Mouse (Mus musculus) lung, postnatal 0 days (tissue): ENCODE measurements around the gene Dclre1b. TPM values are rescaled to one million over a fixed set of nuclear protein-coding genes. Genes with fewer than 3 reads are reported as not detected.

Source experiments
- ATAC-seq: fragments of 200-750 bp; cut with Nextera tagmentation; 2 replicates; pipeline ENCODE4 v1.8.0; 2017; ENCODE audit warnings: moderate library complexity
- DNase-seq: peaks from one replicate; pipeline ENCODE4 v3.0.0-alpha.2; 2016; ENCODE audit warnings: low spot score
- H3K27ac ChIP-seq: fragments of 300-500 bp; sonication (generic); 2 replicates; pipeline ENCODE4 v1.5.1; 2014; ENCODE audit warnings: antibody characterized with exemption, mild to moderate bottlenecking, low read length, mixed read lengths
- H3K27me3 ChIP-seq: fragments of 300-500 bp; sonication (generic); replicated peaks from 2 replicates; pipeline ENCODE4 v1.6.1; 2014; ENCODE audit warnings: low read length, mixed read lengths; ENCODE audit not compliant: insufficient read depth
- H3K36me3 ChIP-seq: fragments of 300-500 bp; sonication (generic); 2 replicates; pipeline ENCODE4 v1.6.1; 2014; ENCODE audit warnings: low read length, mixed read lengths; ENCODE audit not compliant: insufficient read depth
- H3K4me1 ChIP-seq: fragments of 300-500 bp; sonication (generic); 2 replicates; pipeline ENCODE4 v1.6.1; 2014; ENCODE audit warnings: antibody characterized with exemption, low read depth, low read length, mixed read lengths; ENCODE audit not compliant: insufficient read depth
- H3K4me2 ChIP-seq: fragments of 300-500 bp; sonication (generic); replicated peaks from 2 replicates; pipeline ENCODE4 v1.6.1; 2014; ENCODE audit warnings: low read depth, mild to moderate bottlenecking, low read length, moderate library complexity, mixed read lengths
- H3K4me3 ChIP-seq: fragments of 300-500 bp; sonication (generic); 2 replicates; pipeline ENCODE4 v1.5.1; 2014; ENCODE audit warnings: low read depth, low read length
- H3K9ac ChIP-seq: fragments of 300-500 bp; sonication (generic); replicated peaks from 2 replicates; pipeline ENCODE4 v1.6.1; 2014; ENCODE audit warnings: low read depth, mild to moderate bottlenecking
- H3K9me3 ChIP-seq: fragments of 300-500 bp; sonication (generic); 2 replicates; pipeline ENCODE4 v1.6.1; 2016; ENCODE audit warnings: low read length, mixed read lengths
- CTCF ChIP-seq: IDR thresholded peaks from 2 replicates; pipeline ENCODE4 v1.5.1; 2016; ENCODE audit warnings: antibody characterized with exemption, mild to moderate bottlenecking
- EP300 ChIP-seq: IDR thresholded peaks from 2 replicates; pipeline ENCODE4 v1.6.1; 2016; ENCODE audit warnings: antibody characterized with exemption, mild to moderate bottlenecking, control low read depth
- WGBS: fragments of 180-500 bp; shearing (Covaris S2); extraction: QIAGEN DNeasy Blood & Tissue Kit; methylation state at CpG from one replicate; pipeline ENCODE4 v1.1.7; 2014; 5-methylcytosine and 5-hydroxymethylcytosine counted together
- polyA plus RNA-seq: library from polyadenylated mRNA; unstranded; fragments of >200 nt; fragmentation: Nextera tagmentation; extraction: Ambion mirVana; gene quantifications from 2 replicates; pipeline ENCODE4 v1.2.1, GENCODE M21; 2015

The Dclre1b gene
- polyA plus RNA-seq, 1 experiment from 2014 or later: 18.0 TPM

DNA sequence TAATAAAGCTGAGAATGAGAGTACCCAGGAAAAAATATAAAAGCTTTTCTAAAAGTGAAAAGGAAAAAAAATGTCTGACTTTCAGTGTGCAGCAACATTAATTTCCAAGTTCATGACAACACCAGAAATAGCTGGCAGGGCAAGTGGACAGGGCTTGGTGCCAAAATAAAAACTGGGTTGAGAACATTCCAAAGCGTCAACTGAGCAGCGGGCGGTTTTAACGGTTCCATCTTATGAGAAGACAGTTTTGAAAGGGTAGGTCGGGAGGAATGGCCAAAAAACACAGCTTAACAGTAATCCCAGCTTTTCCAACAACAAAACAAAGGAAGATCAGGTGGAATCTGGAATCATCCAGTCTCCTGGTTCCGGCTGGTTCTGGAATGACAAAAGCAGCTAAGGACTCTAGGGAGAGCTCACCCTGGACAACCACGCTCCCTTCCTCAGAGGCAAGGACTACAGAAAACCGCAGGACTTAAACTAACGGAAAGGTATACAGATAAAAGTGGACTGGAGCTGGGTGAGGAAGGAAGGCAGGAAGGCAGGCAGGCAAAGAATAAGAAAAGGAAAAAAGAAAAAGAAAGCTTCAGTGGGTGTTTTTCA is 37.6 kb downstream of the Dclre1b start:
- Histone ChIP-seq H3K27me3 (no peaks in the 10 kb centered on the region), H3K4me1 (peaks cover 32% of the 10 kb centered on the region), H3K4me3 (0 out of 2 replicates have a peak overlapping the region, but pooled peaks have one; percentile 3), H3K27ac (peak overlapping the region; percentile 63), H3K9ac (no peak overlapping the region), H3K9me3 (no peaks in the 10 kb centered on the region), H3K36me3 (peaks cover 3% of the 10 kb centered on the region; the same call in 1 of the 2 replicates), H3K4me2 (peak overlapping the region; percentile 39)
- 26% methylated on average over 9 of the region's 9 CpGs for WGBS
- DNase-seq: peak; percentile 83
- TF ChIP-seq EP300 (peak; percentile 14; the same call in 1 of the 2 replicates), CTCF (no peak)
- peak; percentile 74 for ATAC-seq

DNA sequence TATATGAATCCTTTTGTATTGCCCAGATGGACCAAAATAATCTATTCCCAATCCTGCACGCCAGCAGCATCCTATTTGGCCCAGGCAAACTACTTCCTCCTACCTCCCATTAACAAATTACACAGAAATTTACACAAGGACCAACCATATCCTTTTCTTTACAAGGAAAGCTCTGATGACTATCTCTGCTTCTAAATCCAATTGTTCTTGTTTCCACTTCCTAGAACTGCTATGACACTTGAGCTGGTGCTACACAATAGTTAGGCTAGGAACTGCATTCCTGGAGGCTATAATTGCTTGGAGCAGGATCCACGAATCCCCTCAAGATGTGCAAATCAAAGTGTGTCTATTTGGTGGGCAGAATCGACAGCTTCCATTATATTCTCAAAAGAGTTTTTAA is 42.5 kb downstream of the Dclre1b start:
- ATAC-seq (peak; percentile 52), DNase-seq (peak; percentile 57)
- peaks cover 26% of the 10 kb centered on the region for H3K36me3 ChIP-seq
- H3K4me2 ChIP-seq: no peak overlapping the region
- 71% methylated on average over 3 of the region's 3 CpGs for WGBS
- H3K27me3 ChIP-seq: no peaks in the 10 kb centered on the region
- no peak overlapping the region for H3K27ac ChIP-seq
- no peaks in the 10 kb centered on the region for H3K9me3 ChIP-seq
- peaks cover 12% of the 10 kb centered on the region for H3K4me1 ChIP-seq
- TF ChIP-seq CTCF (no peak), EP300 (peak; percentile 81)
- no peak overlapping the region for H3K9ac ChIP-seq
- no peak overlapping the region for H3K4me3 ChIP-seq

DNA sequence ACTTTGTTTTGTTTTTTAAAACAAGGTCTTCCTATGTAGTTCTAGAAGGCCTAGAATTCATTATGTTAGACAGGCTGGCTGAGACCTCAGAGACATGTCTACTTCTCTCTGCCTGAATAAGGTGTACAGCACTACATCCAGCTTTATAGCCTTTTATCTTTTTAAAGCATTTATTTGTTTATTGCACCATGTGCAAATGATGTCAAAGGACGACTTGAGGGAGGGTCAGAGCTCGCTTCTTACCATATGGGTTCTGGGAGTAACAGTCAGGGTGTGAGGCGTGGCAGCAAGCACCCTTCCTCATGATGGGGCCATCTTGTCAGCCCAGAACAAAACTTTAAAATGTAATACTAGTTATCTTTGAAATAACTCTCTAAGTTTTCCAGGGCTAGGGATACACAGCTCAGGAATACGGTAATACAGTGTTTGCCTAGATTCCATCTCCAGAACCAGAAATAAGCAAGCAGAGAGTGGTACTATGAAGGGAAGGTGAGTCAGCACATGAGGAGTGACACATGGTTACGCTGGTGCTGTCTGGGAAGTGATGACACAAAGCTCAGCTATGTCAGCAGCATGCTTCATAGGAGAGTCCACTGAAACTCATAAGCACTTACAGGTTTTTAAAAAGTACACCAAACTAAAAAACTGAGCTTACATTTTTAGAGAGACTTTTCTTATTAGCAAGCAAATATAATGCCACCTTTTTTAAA is 49.8 kb downstream of the Dclre1b start:
- no peak for ATAC-seq
- Histone ChIP-seq H3K4me3 (no peak overlapping the region), H3K27me3 (no peaks in the 10 kb centered on the region), H3K4me2 (no peak overlapping the region), H3K9ac (no peak overlapping the region), H3K4me1 (no peaks in the 10 kb centered on the region), H3K9me3 (no peaks in the 10 kb centered on the region), H3K36me3 (peaks cover 57% of the 10 kb centered on the region), H3K27ac (no peak overlapping the region)
- 79% methylated on average over 5 of the region's 5 CpGs for WGBS
- TF ChIP-seq EP300 (no peak), CTCF (no peak)
- no peak for DNase-seq

DNA sequence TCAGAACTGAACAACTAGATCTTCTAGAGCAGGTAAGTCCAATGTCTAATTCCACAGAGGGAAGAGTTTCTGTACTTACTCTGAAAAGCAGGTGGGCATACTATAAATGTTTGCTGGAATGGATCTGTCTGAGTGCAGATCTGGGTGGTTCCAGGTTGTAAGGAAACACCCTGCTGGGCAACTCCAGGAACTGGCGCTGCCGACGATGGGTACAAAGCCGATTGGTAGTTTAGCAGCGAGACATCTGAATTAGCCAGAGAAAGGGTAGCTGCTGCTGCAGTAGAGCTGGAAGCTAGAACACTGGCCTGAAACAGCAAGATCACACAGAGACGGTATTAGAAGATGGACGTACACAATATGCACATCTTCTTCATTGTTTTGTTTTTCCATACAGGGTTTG is 50.8 kb downstream of the Dclre1b start:
- no peak overlapping the region for H3K27ac ChIP-seq
- H3K4me3 ChIP-seq: no peak overlapping the region
- H3K4me1 ChIP-seq: no peaks in the 10 kb centered on the region
- no peak overlapping the region for H3K4me2 ChIP-seq
- no peak for ATAC-seq
- H3K27me3 ChIP-seq: no peaks in the 10 kb centered on the region
- H3K9ac ChIP-seq: no peak overlapping the region
- TF ChIP-seq CTCF: no peak
- TF ChIP-seq EP300: no peak
- H3K36me3 ChIP-seq: peaks cover 58% of the 10 kb centered on the region
- 90% methylated on average over 7 of the region's 7 CpGs for WGBS
- H3K9me3 ChIP-seq: no peaks in the 10 kb centered on the region
- no peak for DNase-seq

DNA sequence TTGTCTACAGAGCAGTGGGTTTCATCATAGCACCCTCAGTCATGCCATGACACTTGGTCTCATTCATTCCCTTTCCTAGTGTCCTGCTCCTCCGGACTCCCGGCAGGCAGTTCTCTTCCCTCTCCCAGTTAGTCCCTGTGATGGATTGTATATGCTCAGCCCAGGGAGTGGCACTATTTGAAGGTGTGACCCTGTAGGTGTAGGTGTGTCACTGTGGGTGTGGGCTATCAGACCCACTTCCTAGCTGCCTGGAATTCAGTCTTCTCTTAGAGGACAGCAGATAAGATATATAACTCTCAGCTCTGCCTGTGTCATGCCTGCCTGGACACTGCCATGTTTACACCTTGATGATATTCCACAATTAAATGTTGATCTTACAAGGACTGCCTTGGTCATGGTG is 52.3 kb downstream of the Dclre1b start:
- Histone ChIP-seq H3K36me3 (peaks cover 59% of the 10 kb centered on the region), H3K4me1 (no peaks in the 10 kb centered on the region), H3K9me3 (no peaks in the 10 kb centered on the region), H3K27ac (no peak overlapping the region), H3K9ac (no peak overlapping the region), H3K4me2 (no peak overlapping the region), H3K27me3 (no peaks in the 10 kb centered on the region), H3K4me3 (no peak overlapping the region)
- ATAC-seq (no peak), DNase-seq (no peak)
- WGBS: 78% methylated on average over 2 of the region's 2 CpGs
- TF ChIP-seq EP300 (no peak), CTCF (no peak)

DNA sequence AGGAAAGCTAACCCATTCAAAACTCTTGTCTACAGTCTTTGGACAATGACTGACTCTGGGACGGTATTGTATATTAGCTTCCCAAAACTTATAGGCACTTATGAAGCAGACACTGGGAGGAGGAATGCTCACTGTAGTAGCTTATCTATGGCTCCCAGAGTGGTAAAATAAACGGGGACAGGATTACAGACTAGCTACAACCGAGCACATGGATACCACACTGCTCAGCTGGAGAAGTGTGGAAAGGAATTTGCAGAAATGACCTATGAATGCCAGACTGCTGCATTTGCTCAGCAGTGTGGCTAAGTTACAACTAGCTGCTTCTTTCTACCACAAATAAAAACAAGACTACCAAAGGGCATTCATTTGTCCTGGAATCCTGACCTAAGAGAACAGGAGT is 53.9 kb downstream of the Dclre1b start:
- DNase-seq (no peak), ATAC-seq (no peak)
- Histone ChIP-seq H3K36me3 (peaks cover 67% of the 10 kb centered on the region), H3K27ac (no peak overlapping the region), H3K4me1 (no peaks in the 10 kb centered on the region), H3K27me3 (no peaks in the 10 kb centered on the region), H3K4me3 (no peak overlapping the region), H3K4me2 (no peak overlapping the region), H3K9me3 (no peaks in the 10 kb centered on the region), H3K9ac (no peak overlapping the region)
- TF ChIP-seq EP300: no peak
- no peak for TF ChIP-seq CTCF
- 52% methylated on average over 3 of the region's 3 CpGs for WGBS
